Mouse (Mus musculus) neural tube, embryonic 12.5 days (tissue): Measurements from ENCODE around the gene Arid1b. TPM values are rescaled to one million over a fixed set of nuclear protein-coding genes. Genes with fewer than 3 reads are reported as not detected.

Source experiments
- ATAC-seq: fragments of 200-750 bp; cut with Nextera tagmentation; 2 replicates; pipeline ENCODE4 v1.8.0; 2017; ENCODE audit warnings: low read depth, mild to moderate bottlenecking, moderate TSS enrichment, moderate library complexity; ENCODE audit not compliant: low FRiP score
- H3K27ac ChIP-seq: fragments of 300-500 bp; sonication (generic); 2 replicates; pipeline ENCODE4 v1.5.1; 2016
- H3K27me3 ChIP-seq: fragments of 300-500 bp; sonication (generic); replicated peaks from 2 replicates; pipeline ENCODE4 v1.6.1; 2016; ENCODE audit warnings: mild to moderate bottlenecking
- H3K36me3 ChIP-seq: fragments of 300-500 bp; sonication (generic); 2 replicates; pipeline ENCODE4 v1.6.1; 2016; ENCODE audit warnings: mild to moderate bottlenecking
- H3K4me1 ChIP-seq: fragments of 300-500 bp; sonication (generic); 2 replicates; pipeline ENCODE4 v1.6.1; 2016
- H3K4me2 ChIP-seq: fragments of 300-500 bp; sonication (generic); replicated peaks from 2 replicates; pipeline ENCODE4 v1.6.1; 2016; ENCODE audit warnings: mild to moderate bottlenecking
- H3K4me3 ChIP-seq: fragments of 300-500 bp; sonication (generic); 2 replicates; pipeline ENCODE4 v1.5.1; 2016
- H3K9ac ChIP-seq: fragments of 300-500 bp; sonication (generic); 2 replicates; pipeline ENCODE4 v1.6.1; 2016; ENCODE audit warnings: mild to moderate bottlenecking
- H3K9me3 ChIP-seq: fragments of 300-500 bp; sonication (generic); 2 replicates; pipeline ENCODE4 v1.6.1; 2016; ENCODE audit warnings: mild to moderate bottlenecking
- WGBS: fragments of 180-500 bp; shearing (Covaris S2); methylation state at CpG from one replicate; pipeline ENCODE4 v1.1.7; 2016; 5-methylcytosine and 5-hydroxymethylcytosine counted together
- polyA plus RNA-seq: library from polyadenylated mRNA; unstranded; fragments of >200 nt; fragmentation: Nextera tagmentation; extraction: Ambion mirVana; gene quantifications from 2 replicates; pipeline ENCODE4 v1.2.1, GENCODE M21; 2016

Gene Arid1b
- polyA plus RNA-seq, 1 experiment from 2014 or later, result 18.7 TPM

DNA sequence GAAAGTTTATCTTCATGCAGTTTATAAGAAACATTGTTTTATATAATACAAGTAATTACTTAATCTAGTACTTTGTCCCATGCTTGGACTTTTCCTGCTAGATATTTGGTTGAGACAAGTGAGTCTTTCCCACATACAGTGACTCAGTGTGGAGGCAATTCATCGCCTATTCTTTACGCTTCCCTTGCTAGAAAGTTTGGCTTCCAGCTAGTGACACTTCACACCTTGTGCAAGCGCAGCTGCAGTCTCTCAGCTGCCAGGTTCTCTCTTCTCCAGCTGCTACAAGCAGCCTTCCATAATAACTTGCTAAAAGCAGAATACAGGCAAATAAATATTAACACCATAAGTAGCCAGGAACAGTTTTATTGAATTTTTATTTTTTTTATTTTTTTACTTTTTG, 279.6 kb downstream of the Arid1b start:
- ATAC-seq, result no peak
- H3K36me3 ChIP-seq, result no peaks in the 10 kb centered on the region
- H3K27me3 ChIP-seq, result no peaks in the 10 kb centered on the region
- peaks cover 31% of the 10 kb centered on the region; the same call in 1 of the 2 replicates for H3K4me1 ChIP-seq
- H3K9ac ChIP-seq, result no peak overlapping the region
- no peak overlapping the region for H3K27ac ChIP-seq
- H3K4me3 ChIP-seq, result no peak overlapping the region
- 81% methylated on average over 3 of the region's 3 CpGs for WGBS
- no peaks in the 10 kb centered on the region for H3K9me3 ChIP-seq
- H3K4me2 ChIP-seq, result no peak overlapping the region

DNA sequence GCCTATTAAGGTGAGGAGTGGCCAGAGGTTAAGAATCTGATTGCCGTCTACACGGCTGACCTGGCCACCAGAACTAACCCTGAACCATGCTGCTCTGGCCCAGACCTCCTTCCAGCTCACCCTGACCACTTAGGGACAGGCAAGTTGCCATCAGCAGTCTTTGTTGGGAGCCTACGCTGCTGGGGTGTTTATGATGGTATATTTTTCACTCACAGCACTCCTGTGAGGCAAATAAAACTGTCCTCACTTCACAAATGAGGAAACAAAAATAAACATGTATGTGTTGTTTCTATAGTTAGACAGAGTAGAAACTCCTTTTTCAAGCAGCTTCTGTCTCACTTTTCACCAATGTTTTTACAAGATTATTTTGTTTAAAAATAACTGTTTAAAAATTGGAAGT, 280.3 kb downstream of the Arid1b start:
- Histone ChIP-seq H3K9me3 (no peaks in the 10 kb centered on the region), H3K36me3 (peaks cover under 1% of the 10 kb centered on the region; the same call in 1 of the 2 replicates), H3K4me2 (no peak overlapping the region), H3K4me3 (no peak overlapping the region), H3K4me1 (peaks cover 23% of the 10 kb centered on the region; the same call in 1 of the 2 replicates), H3K27me3 (no peaks in the 10 kb centered on the region), H3K27ac (no peak overlapping the region), H3K9ac (no peak overlapping the region)
- 85% methylated on average over 3 of the region's 3 CpGs for WGBS
- ATAC-seq, result no peak

DNA sequence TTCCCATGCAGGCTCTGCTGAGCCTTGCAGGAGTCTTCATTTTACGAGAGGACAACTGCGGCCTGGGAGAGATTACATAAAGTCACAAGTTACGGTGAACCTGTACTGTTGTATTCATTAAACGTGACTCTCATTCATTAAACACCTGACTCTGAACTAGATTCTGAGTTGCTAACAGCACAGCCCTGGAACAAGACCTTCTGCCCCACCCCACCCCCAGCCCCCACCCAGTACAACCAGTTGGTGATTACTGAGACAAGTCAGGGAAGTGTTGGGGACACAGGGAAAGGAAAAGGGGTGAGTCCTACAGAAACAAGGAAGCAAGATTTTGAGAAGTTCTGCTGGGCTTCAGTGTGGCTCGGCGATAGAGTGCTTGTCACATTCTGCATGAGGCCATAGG, 281.6 kb downstream of the Arid1b start:
- Histone ChIP-seq H3K4me3 (no peak overlapping the region), H3K4me1 (peaks cover 20% of the 10 kb centered on the region; the same call in 1 of the 2 replicates), H3K36me3 (peaks cover 8% of the 10 kb centered on the region), H3K27me3 (no peaks in the 10 kb centered on the region), H3K27ac (no peak overlapping the region), H3K9me3 (no peaks in the 10 kb centered on the region), H3K9ac (no peak overlapping the region), H3K4me2 (no peak overlapping the region)
- WGBS, result 93% methylated on average over 6 of the region's 6 CpGs
- ATAC-seq, result no peak

DNA sequence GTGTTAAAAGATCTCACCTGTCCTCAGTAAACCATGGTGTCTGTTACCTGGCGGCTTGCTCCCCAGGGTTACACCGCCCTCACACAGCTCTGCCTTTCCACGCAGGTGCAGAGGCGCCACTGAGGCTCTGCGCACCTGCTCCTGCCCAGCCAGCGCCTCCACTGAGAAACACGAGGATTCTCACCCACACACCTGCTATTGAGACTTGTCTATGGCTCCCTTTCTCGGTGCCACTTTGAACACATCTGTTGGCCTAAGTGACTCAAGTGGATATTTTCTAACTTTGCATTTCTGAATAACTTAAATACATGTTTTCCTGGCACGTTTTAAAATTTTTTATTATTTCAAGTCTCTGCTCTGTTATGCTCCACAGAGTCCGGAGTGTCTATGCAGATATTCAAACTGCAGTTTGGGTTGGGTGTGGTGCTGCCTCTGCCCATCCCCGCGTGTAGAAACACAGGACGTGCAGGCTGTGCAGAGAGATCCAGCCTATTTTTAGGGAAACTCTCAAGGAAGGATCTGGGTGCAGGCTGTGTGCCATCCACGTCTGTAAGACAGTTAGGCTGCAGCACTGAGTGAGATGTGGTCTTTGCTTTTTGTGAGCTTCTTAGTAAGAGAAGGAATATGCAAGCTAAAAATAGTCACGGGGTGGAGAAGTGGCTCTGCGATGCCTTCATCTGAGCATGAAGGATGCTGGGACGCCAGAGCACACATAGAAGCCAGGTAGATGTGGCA, 283.2 kb downstream of the Arid1b start:
- 91% methylated on average over 17 of the region's 17 CpGs for WGBS
- no peak for ATAC-seq
- H3K27ac ChIP-seq, result no peak overlapping the region
- H3K4me3 ChIP-seq, result no peak overlapping the region
- H3K4me1 ChIP-seq, result 0 out of 2 replicates have a peak, but pooled peaks cover 4% of the 10 kb centered on the region
- H3K9me3 ChIP-seq, result no peaks in the 10 kb centered on the region
- H3K4me2 ChIP-seq, result no peak overlapping the region
- H3K27me3 ChIP-seq, result no peaks in the 10 kb centered on the region
- no peak overlapping the region for H3K9ac ChIP-seq
- peaks cover 15% of the 10 kb centered on the region for H3K36me3 ChIP-seq

DNA sequence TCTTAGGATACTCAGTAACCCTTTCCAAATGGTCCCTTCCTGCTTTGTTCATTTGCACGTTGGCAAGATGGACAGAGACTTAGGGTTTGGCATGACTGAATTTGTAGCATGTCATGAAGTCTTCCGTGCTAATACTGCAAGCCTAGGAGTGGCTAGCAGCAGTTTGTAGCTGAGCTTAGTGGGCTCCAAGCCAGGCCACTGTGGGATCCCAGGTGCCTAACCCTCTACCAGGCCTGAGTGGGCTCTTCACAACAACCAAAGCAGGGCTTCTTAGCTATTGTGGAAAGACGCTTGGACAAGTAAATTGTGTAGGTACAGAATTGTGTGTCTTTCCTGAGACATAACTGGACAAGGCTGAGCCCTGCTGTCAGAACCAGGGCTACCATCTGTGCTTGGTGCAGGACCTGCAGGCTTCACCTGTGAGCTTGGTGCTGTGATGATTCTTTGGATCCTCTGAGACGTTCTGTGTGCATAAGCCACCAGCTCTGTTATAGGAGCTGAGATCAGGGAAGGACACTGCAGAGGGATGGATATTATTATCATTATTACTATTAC, 286.4 kb downstream of the Arid1b start:
- Histone ChIP-seq H3K9ac (no peak overlapping the region), H3K27me3 (no peaks in the 10 kb centered on the region), H3K36me3 (peaks cover 15% of the 10 kb centered on the region), H3K4me3 (no peak overlapping the region), H3K4me2 (no peak overlapping the region), H3K9me3 (no peaks in the 10 kb centered on the region), H3K4me1 (peaks cover 13% of the 10 kb centered on the region), H3K27ac (no peak overlapping the region)
- 85% methylated on average over 4 of the region's 4 CpGs for WGBS
- ATAC-seq, result no peak

DNA sequence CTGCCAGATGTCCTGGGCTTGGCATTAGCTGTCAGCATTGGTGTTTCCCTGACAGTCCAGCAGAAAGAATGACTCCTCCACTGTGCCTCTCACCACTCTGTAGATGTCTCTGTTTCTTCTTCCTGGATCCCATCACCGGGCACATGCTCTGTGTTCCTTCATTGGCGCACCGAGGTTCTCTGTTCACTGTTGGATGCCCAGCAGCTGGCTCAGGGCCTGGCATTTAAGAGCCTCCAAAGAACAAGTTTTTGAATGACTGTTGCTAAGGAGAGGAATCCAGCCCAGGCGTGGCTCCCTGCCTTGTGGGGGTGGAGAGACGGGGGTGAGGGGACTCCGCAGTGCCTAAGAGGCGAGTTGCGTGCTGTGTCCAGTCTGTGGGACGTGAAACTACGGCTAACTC, 290.7 kb downstream of the Arid1b start:
- H3K27me3 ChIP-seq, result no peaks in the 10 kb centered on the region
- no peak overlapping the region for H3K4me2 ChIP-seq
- WGBS, result 76% methylated on average over 10 of the region's 10 CpGs
- H3K4me1 ChIP-seq, result peaks cover 35% of the 10 kb centered on the region
- ATAC-seq, result peak; percentile 43; the same call in 1 of the 2 replicates
- no peaks in the 10 kb centered on the region for H3K9me3 ChIP-seq
- no peak overlapping the region for H3K27ac ChIP-seq
- peaks cover 12% of the 10 kb centered on the region for H3K36me3 ChIP-seq
- H3K9ac ChIP-seq, result no peak overlapping the region
- H3K4me3 ChIP-seq, result no peak overlapping the region

DNA sequence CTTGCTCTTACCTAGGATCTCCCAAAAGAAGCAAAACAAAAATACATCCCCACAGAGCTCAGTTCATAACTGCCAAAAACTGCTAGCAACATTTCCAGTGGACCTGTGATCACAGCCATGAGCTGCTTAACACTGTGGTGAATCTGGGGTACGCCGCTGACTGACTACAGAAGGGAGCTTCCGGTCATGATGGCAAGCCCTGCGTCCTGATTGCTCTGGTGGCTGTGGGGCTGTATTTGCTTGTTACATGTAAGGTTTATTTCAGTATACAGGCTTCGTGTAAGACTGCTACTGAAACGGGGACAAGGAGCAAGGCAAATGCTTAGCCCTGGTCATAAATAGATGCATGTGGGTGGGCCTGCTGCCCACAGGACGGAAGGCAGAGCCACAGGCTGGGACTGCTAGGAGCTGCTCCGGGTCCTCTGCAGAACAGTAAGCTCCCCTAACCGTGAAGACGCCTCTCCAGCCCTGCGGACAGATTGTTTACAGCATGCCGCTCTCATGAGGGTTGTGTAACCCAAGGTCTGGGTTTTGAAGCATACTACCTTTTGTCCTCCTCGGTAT, 291.8 kb downstream of the Arid1b start:
- Histone ChIP-seq H3K4me1 (peaks cover 32% of the 10 kb centered on the region), H3K4me2 (no peak overlapping the region), H3K4me3 (no peak overlapping the region), H3K27ac (no peak overlapping the region), H3K9me3 (no peaks in the 10 kb centered on the region), H3K36me3 (peaks cover 12% of the 10 kb centered on the region), H3K27me3 (no peaks in the 10 kb centered on the region), H3K9ac (peak overlapping the region; percentile 33; the same call in 1 of the 2 replicates)
- 71% methylated on average over 13 of the region's 13 CpGs for WGBS
- ATAC-seq, result no peak

DNA sequence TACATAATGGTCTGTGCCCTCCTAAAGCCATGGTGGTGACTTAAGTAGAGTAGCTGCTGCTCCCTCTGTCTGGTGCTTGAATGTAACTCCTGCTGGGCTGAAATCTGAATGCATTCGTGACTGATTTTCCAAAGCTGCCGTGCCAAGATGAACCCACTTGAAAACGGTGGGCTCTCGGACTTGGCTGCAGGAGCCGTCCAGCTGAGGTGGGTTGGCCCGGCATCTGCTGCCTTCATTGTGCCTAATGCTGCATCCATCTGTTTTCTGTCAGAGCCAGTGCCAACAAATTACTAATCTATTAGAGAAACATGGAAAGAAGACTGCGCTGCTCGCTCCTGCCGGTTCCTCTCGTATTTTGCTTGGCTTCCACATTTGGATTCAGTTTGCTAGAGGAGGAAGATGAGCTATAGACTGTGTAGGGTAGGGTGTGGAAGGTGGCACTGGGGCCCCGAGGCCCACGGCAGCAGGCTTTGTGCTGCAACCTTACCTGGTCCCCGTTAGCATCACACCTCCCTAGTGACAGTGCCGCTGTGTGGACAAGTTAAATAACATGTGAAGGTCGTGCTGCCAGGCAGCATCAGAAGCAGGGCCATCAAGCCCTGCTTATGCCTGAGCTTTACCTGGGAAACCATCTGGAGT, 292.6 kb downstream of the Arid1b start:
- no peak overlapping the region for H3K9ac ChIP-seq
- 0 out of 2 replicates have a peak, but pooled peaks have one; percentile 43 for ATAC-seq
- 62% methylated on average over 15 of the region's 15 CpGs for WGBS
- peaks cover 32% of the 10 kb centered on the region for H3K4me1 ChIP-seq
- no peaks in the 10 kb centered on the region for H3K27me3 ChIP-seq
- no peak overlapping the region for H3K4me3 ChIP-seq
- H3K27ac ChIP-seq, result no peak overlapping the region
- H3K9me3 ChIP-seq, result no peaks in the 10 kb centered on the region
- no peak overlapping the region for H3K4me2 ChIP-seq
- H3K36me3 ChIP-seq, result peaks cover 14% of the 10 kb centered on the region

DNA sequence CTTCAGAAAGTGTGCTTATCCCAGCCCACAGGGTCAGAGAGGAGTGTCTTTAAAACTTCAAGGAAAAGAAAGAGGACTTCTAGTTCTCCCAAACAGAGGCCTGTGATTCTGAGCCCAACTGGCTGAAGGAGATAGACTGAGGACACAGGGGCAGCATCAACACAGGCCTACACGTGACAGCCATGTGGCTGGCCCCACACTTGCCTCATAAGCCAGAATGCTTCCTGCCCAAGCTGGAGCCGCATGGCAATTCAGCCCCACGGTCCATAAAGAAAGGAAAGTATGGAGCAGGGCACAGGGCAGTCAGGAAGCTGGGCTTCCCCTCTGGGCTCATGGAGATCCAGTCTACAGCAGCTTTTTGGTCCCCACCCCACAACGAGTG, 293.1 kb downstream of the Arid1b start:
- 73% methylated on average over 4 of the region's 4 CpGs for WGBS
- Histone ChIP-seq H3K4me2 (no peak overlapping the region), H3K4me3 (no peak overlapping the region), H3K9ac (no peak overlapping the region), H3K9me3 (no peaks in the 10 kb centered on the region), H3K27me3 (no peaks in the 10 kb centered on the region), H3K4me1 (peaks cover 32% of the 10 kb centered on the region), H3K27ac (no peak overlapping the region), H3K36me3 (peaks cover 12% of the 10 kb centered on the region)
- ATAC-seq, result no peak

DNA sequence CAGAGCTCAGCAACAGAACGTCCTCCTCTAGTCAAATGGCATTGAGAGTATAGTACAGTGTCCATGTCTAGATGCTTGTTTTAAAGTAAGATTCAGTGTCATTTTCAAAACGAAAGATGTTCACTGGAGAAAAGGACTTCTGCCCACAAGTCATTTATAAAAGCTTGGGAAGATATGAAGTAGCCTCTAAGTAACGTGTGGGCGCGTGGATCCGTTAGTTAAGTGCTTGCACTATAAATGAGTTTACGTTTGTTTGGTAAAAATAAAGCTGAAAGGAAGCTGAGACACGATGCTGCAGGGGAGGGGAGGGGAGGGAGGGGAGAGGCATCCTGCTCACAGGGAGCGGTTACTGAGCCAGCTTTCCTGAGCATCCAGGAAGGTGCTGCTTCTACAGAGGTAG, 293.5 kb downstream of the Arid1b start:
- no peaks in the 10 kb centered on the region for H3K9me3 ChIP-seq
- no peak for ATAC-seq
- WGBS, result 82% methylated on average over 9 of the region's 9 CpGs
- H3K9ac ChIP-seq, result no peak overlapping the region
- H3K27ac ChIP-seq, result no peak overlapping the region
- no peak overlapping the region for H3K4me2 ChIP-seq
- peaks cover 32% of the 10 kb centered on the region for H3K4me1 ChIP-seq
- H3K4me3 ChIP-seq, result no peak overlapping the region
- peaks cover 12% of the 10 kb centered on the region for H3K36me3 ChIP-seq
- H3K27me3 ChIP-seq, result no peaks in the 10 kb centered on the region

DNA sequence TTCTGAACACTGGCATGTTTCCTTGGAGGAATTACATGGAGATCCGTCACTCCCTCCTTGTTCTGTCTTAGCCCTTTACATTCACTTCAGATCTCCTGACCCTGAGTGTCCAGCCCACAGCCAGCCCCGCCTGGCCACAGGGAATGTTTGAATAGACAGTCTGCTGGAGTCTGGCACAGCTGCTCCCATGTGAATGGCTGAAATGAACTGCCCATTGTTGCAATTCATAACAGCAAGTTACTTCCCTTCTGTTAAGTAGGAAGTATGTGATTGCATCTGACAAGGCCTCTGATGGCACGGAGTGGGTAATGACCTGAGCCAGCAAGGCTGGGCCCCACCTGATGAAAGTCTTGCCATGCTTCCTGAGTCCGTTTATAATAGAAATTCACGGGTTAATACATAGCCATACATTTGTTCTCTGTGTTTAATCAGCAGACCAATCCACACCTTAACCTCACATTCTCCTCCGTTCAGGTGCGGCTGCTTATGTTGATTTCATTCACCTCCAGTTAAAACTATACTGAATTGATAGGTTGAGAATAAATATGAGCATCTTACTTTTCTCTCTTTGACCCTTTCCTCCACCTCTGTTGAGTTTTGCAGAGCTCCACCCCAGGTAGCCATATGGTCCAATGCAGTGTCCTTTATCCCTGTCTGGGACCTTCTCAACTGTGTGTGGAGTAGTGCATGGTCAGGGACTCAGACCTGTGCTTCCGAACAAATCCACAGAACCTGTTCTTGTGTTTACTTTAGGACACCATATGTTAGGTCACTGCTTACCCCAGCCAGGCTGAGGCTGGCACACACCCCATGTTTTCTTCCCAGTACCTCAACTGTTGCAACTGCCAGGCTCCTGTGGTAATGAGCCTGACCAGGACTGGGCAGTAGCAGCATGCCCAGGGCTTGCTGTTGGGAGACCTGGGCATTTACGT, 299.8 kb downstream of the Arid1b start:
- no peak overlapping the region for H3K27ac ChIP-seq
- peaks cover 12% of the 10 kb centered on the region for H3K36me3 ChIP-seq
- 58% methylated on average over 9 of the region's 9 CpGs for WGBS
- peaks cover 35% of the 10 kb centered on the region for H3K4me1 ChIP-seq
- H3K4me3 ChIP-seq, result no peak overlapping the region
- no peaks in the 10 kb centered on the region for H3K9me3 ChIP-seq
- H3K27me3 ChIP-seq, result no peaks in the 10 kb centered on the region
- H3K9ac ChIP-seq, result no peak overlapping the region
- ATAC-seq, result 0 out of 2 replicates have a peak, but pooled peaks have one; percentile 19
- no peak overlapping the region for H3K4me2 ChIP-seq
